Mouse (Mus musculus): ENCODE data around the gene Gm10800.
"Not testable (repeated sequence)": the region's sequence is repeated elsewhere in the genome, so short reads cannot be mapped to it uniquely, and the experiment has no call there.

Gene Gm10800

DNA sequence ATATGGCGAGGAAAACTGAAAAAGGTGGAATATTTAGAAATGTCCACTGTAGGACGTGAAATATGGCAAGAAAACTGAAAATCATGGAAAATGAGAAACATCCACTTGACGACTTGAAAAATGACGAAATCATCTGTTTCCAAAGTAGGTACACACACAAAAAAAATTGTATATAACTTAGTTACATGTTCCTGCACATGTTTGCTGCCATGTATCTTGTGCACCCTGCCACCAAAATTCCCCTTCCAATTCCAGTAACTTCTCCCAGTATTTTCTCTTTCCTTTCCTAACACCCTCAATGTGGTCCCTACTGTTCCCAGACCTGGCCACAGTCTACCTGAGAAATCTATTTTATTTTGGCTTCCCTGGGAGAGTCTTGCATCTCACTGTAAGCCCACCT lies at the start of gene Gm10800:
Gene Gm10800 (minus strand): TSS at position 101 of the 400 bp plus-strand sequence.
- not testable (repeated sequence) for DNase-seq (ENCODE audit: inconsistent ontology term)

DNA sequence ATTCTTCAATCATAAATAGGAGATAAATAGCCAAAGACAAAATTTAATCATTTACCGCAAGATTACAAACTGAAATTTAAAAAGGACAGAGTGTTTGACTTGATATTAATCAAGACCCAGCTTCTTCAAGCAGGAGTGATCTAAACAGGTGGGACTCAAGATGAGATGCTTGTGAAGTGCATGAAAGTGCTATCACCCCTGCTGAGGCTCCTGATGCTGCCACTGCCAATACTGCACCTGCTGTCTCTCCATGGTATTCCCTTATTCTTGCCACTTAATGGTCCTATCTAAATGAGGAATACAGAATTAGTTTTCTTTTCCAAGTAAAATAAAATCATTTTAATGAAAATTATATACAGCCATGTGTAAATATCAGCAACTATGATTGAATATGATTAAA lies 30.4 kb upstream of the Gm10800 start:
- no peak for DNase-seq (ENCODE audit: inconsistent ontology term)

DNA sequence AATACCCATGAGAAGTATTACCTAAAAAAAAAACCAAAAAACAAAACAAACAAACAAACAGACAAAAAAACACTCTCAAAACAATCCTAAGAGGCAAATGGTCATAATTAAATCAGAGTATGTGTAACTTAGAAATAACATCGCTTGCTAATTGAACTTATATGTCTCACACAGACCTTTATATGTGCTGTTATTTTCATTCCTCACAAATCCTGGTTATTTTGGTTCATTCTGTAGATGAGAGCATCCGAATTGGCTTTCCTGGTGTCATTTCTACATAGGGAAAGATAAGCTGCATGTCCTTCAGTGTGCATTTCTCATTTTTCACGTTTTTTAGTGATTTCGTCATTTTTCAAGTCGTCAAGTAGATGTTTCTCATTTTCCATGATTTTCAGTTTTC lies 5.2 kb downstream of the Gm10800 start, which contains the start of gene Gm10801:
Gene Gm10801 (plus strand): TSS at position 301 of the 400 bp plus-strand sequence.
- DNase-seq (ENCODE audit: inconsistent ontology term): not testable (repeated sequence)

Data from Muller cell, postnatal 12 days (primary cell).